Mouse (Mus musculus): Measurements from ENCODE around the gene Sh3kbp1. TPM values are rescaled to one million over a fixed set of nuclear protein-coding genes. Genes with fewer than 3 reads are reported as not detected.

The Sh3kbp1 gene
- polyA plus RNA-seq, 1 experiment, result 2.8 TPM

GRCm38 (mm10) chrX:159995808-159996207 is 368.7 kb downstream of the Sh3kbp1 start:
- H3K27me3 ChIP-seq (ENCODE audit: control insufficient read depth, insufficient read depth, low read length, poor library complexity, severe bottlenecking), result no peaks in the 10 kb centered on the region

More at GRCm38 (mm10) chrX:159995808-159996207, 368.7 kb downstream of the Sh3kbp1 start:
- no peak overlapping the region for H3K27ac ChIP-seq (ENCODE audit: insufficient read depth, low read length)
- no peak for TF ChIP-seq POLR2A (IDR thresholded peaks at IDR 0.05; ENCODE audit: insufficient read depth, low read length)
- TF ChIP-seq CTCF (IDR thresholded peaks at IDR 0.05; ENCODE audit: low read depth, low read length), result no peak
- no peak for TF ChIP-seq EP300 (IDR thresholded peaks at IDR 0.05; ENCODE audit: insufficient read depth, low read depth, low read length)
- H3K9ac ChIP-seq (ENCODE audit: low read depth, poor library complexity, severe bottlenecking), result no peak overlapping the region
- H3K4me3 ChIP-seq (ENCODE audit: low read depth, low read length), result no peak overlapping the region
- no peaks in the 10 kb centered on the region for H3K36me3 ChIP-seq (ENCODE audit: control insufficient read depth, insufficient read depth, low read length, poor library complexity, severe bottlenecking)
- H3K9me3 ChIP-seq (replicated peaks; ENCODE audit: control insufficient read depth, insufficient read depth, low read length, poor library complexity, severe bottlenecking), result no peaks in the 10 kb centered on the region
- H3K4me1 ChIP-seq (ENCODE audit: control insufficient read depth, insufficient read depth, low read length), result no peaks in the 10 kb centered on the region

Other genes with a start within 250 kb of the Sh3kbp1 start
- 14.4 and 16.8 TPM in 2 replicates for gene Map7d2, start 212.7 kb upstream of the Sh3kbp1 start, polyA plus RNA-seq (2011; ENCODE audit: insufficient read depth, insufficient read length, low read depth, missing spikeins)
- 118 and 124 TPM in 2 replicates for gene Bclaf3, start 100.6 kb upstream of the Sh3kbp1 start, polyA plus RNA-seq (2011; ENCODE audit: insufficient read depth, insufficient read length, low read depth, missing spikeins)

Data from ES-Bruce4 (cell line).